Mouse (Mus musculus) thymus, adult 2 months (tissue): ENCODE data around the gene Unc5a.

Experiments used
- CTCF ChIP-seq: fragments of 200-500 bp; IDR thresholded peaks from 2 replicates; pipeline ENCODE4 v1.5.1; 2012; ENCODE audit warnings: mild to moderate bottlenecking, control low read depth, low read length, moderate library complexity, borderline replicate concordance; ENCODE audit not compliant: control insufficient read depth, poor library complexity, insufficient read depth; ENCODE audit errors: extremely low read depth
- POLR2A ChIP-seq: fragments of 200-500 bp; IDR thresholded peaks from 2 replicates; pipeline ENCODE4 v1.6.1; 2012; ENCODE audit warnings: mild to moderate bottlenecking, low read length, control low read depth, moderate library complexity; ENCODE audit not compliant: control insufficient read depth, poor library complexity, insufficient read depth; ENCODE audit errors: extremely low read depth

DNA sequence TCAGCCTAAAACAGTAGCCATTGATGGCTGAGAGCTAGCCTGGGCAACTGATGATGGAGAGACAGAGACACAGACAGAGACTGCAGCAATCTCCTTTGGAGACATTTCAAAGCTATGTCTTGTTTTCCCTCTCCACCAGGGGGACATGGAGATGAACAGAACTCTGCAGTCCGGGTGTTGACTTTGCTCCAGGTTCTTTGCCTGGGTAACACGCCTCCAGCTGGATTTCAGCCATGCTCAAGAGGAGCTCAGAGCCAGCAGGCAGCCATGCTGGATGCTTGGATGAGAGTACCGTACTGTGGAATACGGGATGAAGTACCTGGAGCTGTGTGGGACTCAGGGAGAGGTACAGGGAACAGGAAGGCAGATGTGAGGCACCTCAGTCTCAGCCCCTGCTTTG is 22.6 kb upstream of the Unc5a start:
- no peak for TF ChIP-seq POLR2A
- TF ChIP-seq CTCF, result no peak
